Mouse (Mus musculus) midbrain, embryonic 16.5 days (tissue): ENCODE measurements around the gene Akt2. TPM values are rescaled to one million over a fixed set of nuclear protein-coding genes. Genes with fewer than 3 reads are reported as not detected.

Experiments used
- ATAC-seq: fragments of 200-750 bp; cut with Nextera tagmentation; 2 replicates; pipeline ENCODE4 v1.8.0; 2017; ENCODE audit warnings: moderate TSS enrichment
- H3K27ac ChIP-seq: fragments of 300-500 bp; sonication (generic); 2 replicates; pipeline ENCODE4 v1.5.1; 2014; ENCODE audit warnings: mild to moderate bottlenecking, low read length, mixed read lengths
- H3K27me3 ChIP-seq: fragments of 300-500 bp; sonication (generic); 2 replicates; pipeline ENCODE4 v1.6.1; 2014; ENCODE audit warnings: low read depth, low read length, mixed read lengths; ENCODE audit not compliant: control insufficient read depth, insufficient read depth
- H3K36me3 ChIP-seq: fragments of 300-500 bp; sonication (generic); 2 replicates; pipeline ENCODE4 v1.6.1; 2014; ENCODE audit warnings: mild to moderate bottlenecking, low read length, moderate library complexity, mixed read lengths; ENCODE audit not compliant: control insufficient read depth, insufficient read depth
- H3K4me1 ChIP-seq: fragments of 300-500 bp; sonication (generic); 2 replicates; pipeline ENCODE4 v1.6.1; 2014; ENCODE audit warnings: mild to moderate bottlenecking, low read length, mixed read lengths; ENCODE audit not compliant: control insufficient read depth, insufficient read depth
- H3K4me2 ChIP-seq: fragments of 300-500 bp; sonication (generic); 2 replicates; pipeline ENCODE4 v1.6.1; 2014; ENCODE audit warnings: mild to moderate bottlenecking, low read length, mixed read lengths
- H3K4me3 ChIP-seq: fragments of 300-500 bp; sonication (generic); 2 replicates; pipeline ENCODE4 v1.5.1; 2014; ENCODE audit warnings: low read depth, mild to moderate bottlenecking, low read length, moderate library complexity, mixed read lengths
- H3K9ac ChIP-seq: fragments of 300-500 bp; sonication (generic); 2 replicates; pipeline ENCODE4 v1.6.1; 2014; ENCODE audit warnings: low read depth, low read length, mixed read lengths
- H3K9me3 ChIP-seq: fragments of 300-500 bp; sonication (generic); replicated peaks from 2 replicates; pipeline ENCODE4 v1.6.1; 2014; ENCODE audit warnings: mild to moderate bottlenecking, low read length, mixed read lengths; ENCODE audit not compliant: control insufficient read depth, poor library complexity, severe bottlenecking
- WGBS: fragments of 180-500 bp; shearing (Covaris S2); extraction: QIAGEN DNeasy Blood & Tissue Kit; methylation state at CpG from one replicate; pipeline ENCODE4 v1.1.7; 2014; 5-methylcytosine and 5-hydroxymethylcytosine counted together
- polyA plus RNA-seq: library from polyadenylated mRNA; unstranded; fragments of >200 nt; fragmentation: Nextera tagmentation; extraction: Ambion mirVana; gene quantifications from 2 replicates; pipeline ENCODE4 v1.2.1, GENCODE M21; 2015

Gene Akt2
- polyA plus RNA-seq, 1 experiment from 2014 or later, result 49.9 TPM

DNA sequence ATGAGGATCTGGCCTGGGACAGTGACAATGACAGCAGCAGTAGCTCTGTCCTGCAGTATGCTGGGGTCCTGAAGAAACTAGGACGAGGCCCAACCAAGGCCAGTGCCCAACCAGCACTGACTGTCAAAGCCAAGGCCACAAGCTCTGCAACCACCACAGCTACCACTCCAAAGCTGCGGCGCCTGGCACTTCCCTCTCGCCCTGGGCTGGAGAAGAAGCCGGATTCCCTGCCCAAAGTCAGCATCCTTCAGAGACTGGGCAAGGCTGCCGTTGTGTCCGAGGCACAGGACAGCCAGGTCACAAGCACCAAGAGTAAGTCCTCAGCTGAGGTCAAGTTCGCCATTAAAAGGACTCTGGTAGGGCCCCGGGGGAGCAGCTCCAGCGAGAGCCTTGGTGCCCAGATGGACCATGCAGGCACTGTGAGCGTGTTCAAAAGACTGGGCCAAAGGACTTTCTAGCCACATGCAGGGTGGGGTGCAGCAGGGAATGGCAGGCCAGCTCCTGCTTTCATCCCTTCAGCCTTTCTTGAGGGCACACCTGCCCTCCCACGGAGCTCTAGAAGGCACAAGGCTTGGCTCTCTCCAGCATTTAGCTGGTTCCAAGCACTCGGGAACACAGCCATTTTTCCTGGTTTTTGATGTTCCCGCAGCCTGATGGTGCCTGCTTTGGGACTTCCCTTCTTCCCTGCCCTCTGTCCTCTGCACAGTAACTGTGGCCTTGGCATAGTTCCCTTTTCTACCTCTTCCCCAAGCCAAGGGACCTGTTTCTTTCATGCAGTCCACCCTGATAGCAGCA lies 10.8 kb upstream of the Akt2 start:
- H3K4me1 ChIP-seq, result no peaks in the 10 kb centered on the region
- ATAC-seq, result no peak
- no peak overlapping the region for H3K9ac ChIP-seq
- 91% methylated on average over 14 of the region's 14 CpGs for WGBS
- H3K9me3 ChIP-seq, result no peaks in the 10 kb centered on the region
- H3K4me2 ChIP-seq, result no peak overlapping the region
- no peak overlapping the region for H3K4me3 ChIP-seq
- no peak overlapping the region for H3K27ac ChIP-seq
- H3K36me3 ChIP-seq, result peaks cover 36% of the 10 kb centered on the region
- H3K27me3 ChIP-seq, result no peaks in the 10 kb centered on the region

DNA sequence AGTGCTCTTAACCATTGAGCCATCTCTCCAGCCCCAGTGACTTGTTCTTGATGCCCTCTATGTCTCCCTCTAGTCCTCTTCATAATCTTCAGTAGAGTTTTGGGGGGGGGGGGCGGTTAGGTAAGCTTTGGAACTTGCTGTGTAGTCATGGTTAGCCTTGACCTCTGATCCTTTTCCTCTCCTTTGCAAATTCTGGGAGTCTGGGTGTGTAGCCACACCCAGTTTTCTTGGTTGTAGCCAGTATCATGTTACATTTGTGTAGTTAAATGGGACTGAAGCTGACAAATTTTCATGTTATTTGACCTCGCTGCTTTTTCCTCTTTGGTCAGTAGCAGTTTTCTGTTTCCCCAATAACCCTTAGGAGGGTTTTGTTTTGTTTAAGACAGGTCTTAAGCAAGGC lies 4.5 kb upstream of the Akt2 start:
- H3K9ac ChIP-seq, result no peak overlapping the region

DNA sequence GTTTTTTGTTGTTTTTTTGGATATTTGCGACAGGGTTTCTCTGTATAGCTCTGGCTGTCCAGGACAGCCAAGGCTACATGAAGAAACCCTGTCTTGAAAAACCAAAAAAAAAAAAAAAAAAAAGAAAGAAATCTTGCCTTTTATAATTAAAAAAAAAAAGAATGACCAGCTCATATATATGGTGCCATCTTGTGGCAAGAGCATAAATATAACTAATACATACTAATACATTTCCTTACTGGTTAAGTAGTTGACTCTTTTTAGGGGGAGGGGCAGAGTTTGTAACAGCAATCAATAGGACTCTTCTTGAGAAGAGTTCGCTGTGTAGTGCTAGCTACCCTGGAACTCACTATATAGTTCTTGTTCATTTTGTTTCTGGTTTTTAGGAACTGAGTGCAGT lies 3.6 kb upstream of the Akt2 start:
- no peak overlapping the region for H3K4me2 ChIP-seq
- 86% methylated on average over 2 of the region's 2 CpGs for WGBS
- peaks cover 4% of the 10 kb centered on the region for H3K4me1 ChIP-seq
- H3K9ac ChIP-seq, result no peak overlapping the region
- H3K9me3 ChIP-seq, result no peaks in the 10 kb centered on the region
- ATAC-seq, result no peak
- no peak overlapping the region for H3K27ac ChIP-seq
- H3K4me3 ChIP-seq, result no peak overlapping the region
- H3K27me3 ChIP-seq, result no peaks in the 10 kb centered on the region
- H3K36me3 ChIP-seq, result 0 out of 2 replicates have a peak, but pooled peaks cover 2% of the 10 kb centered on the region

More for the DNA sequence above, 4.5 kb upstream of the Akt2 start:
- Histone ChIP-seq H3K27ac (no peak overlapping the region), H3K36me3 (peaks cover 5% of the 10 kb centered on the region; the same call in 1 of the 2 replicates), H3K4me2 (no peak overlapping the region), H3K27me3 (no peaks in the 10 kb centered on the region), H3K4me3 (no peak overlapping the region), H3K4me1 (no peaks in the 10 kb centered on the region), H3K9me3 (no peaks in the 10 kb centered on the region)
- ATAC-seq, result no peak
- WGBS, result 80% methylated on average over 2 of the region's 2 CpGs

DNA sequence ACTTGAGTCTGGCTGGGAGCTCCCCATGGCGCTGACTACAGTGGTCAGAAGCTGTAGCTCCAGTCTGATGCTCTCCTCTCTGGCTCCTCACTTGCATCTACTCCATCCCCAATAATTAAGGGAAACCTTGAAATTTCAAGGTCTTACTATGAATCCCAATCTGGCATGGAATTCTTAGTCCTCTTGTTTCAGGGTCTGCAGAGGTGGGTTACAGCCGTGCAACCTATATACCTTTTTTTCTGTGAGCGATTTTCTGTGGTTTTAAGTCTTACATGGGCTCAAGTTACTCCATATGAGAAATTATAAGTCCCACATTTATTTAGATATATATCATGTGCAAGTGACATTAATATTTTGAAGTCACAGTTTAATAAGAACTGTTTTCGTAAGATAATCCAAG lies 1.3 kb upstream of the Akt2 start:
- no peak for ATAC-seq
- H3K4me2 ChIP-seq, result no peak overlapping the region
- no peaks in the 10 kb centered on the region for H3K9me3 ChIP-seq
- 94% methylated on average over 4 of the region's 4 CpGs for WGBS
- no peak overlapping the region for H3K27ac ChIP-seq
- peaks cover 13% of the 10 kb centered on the region for H3K4me1 ChIP-seq
- no peak overlapping the region for H3K4me3 ChIP-seq
- H3K9ac ChIP-seq, result no peak overlapping the region
- no peaks in the 10 kb centered on the region for H3K27me3 ChIP-seq
- no peaks in the 10 kb centered on the region for H3K36me3 ChIP-seq

DNA sequence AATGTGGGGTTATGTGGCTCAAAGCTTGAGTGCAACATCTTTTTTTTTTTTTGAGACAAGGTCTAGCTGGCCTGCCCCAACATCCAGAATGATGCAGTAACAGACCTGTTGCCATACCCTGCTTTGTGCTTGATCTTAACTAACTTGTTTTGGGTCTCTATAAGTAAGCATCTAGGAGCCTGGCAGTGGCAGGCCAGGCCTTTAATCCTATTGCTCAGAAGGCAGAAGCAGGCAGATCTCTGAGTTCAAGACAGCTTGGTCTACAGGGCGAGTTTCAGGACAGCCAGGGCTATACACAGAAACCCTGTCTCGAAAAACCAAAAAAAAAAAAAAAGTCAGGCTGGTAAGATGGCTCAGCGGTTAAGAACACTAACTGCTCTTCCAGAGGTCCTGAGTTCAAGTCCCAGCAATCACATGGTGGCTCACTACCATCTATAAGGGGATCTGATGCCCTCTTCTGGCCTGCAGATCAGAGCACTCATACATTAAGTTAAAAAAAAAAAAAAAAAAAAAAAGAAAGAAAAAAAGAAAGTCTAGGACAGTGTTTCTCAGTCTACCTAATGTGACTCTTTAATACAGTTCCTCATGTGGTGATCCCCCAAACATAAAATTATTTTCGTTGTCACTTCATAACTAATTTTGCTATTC lies 662 bp upstream of the Akt2 start:
- no peaks in the 10 kb centered on the region for H3K27me3 ChIP-seq
- peak; percentile 4; the same call in 1 of the 2 replicates for ATAC-seq
- peak overlapping the region; percentile 44; the same call in 1 of the 2 replicates for H3K9ac ChIP-seq
- peak overlapping the region; percentile 85 for H3K4me2 ChIP-seq
- no peaks in the 10 kb centered on the region for H3K36me3 ChIP-seq
- peak overlapping the region; percentile 83 for H3K27ac ChIP-seq
- peaks cover 13% of the 10 kb centered on the region for H3K4me1 ChIP-seq
- no peaks in the 10 kb centered on the region for H3K9me3 ChIP-seq
- WGBS, result 63% methylated on average over 4 of the region's 4 CpGs
- peak overlapping the region; percentile 73 for H3K4me3 ChIP-seq

DNA sequence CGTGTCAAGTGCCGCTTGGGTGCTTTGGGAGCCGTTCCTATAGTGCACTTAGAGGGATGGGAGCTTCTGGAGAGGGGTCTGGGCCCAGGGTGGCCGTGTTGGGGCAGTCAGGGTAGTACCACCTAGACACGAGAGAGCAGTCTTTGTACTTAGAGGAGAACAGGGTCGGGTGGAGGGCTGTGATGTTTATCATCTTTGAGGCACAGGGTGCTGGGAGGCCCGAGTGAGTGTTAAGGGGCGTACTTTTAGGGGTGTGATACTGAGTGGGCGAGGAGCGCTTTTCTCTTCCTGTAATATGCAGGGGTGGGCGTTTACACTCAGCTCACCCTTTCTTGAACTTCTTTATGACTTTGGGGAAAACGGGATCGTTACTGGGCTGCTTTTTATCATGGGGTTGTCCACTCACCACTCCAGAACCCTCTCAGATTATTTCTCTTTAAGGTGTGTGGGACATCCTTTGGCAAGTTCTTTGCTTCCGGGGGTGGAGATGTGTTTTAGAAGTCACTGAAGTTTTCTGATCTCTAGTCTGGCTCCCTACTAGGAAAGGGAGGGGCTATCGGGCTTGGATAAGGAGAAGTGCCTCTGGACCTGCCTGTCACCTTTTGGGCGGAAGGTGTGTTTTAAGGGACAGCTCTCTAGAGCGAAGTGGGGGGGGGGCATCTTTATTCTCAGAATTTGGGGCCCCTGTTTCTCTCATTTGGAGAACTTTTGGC lies 1.0 kb downstream of the Akt2 start:
- H3K4me2 ChIP-seq, result peak overlapping the region; percentile 85
- peak overlapping the region; percentile 73 for H3K4me3 ChIP-seq
- no peaks in the 10 kb centered on the region for H3K27me3 ChIP-seq
- H3K9me3 ChIP-seq, result no peaks in the 10 kb centered on the region
- peak overlapping the region; percentile 82 for H3K9ac ChIP-seq
- WGBS, result 4% methylated on average over 17 of the region's 17 CpGs
- peaks cover 18% of the 10 kb centered on the region for H3K4me1 ChIP-seq
- ATAC-seq, result peak; percentile 78
- H3K36me3 ChIP-seq, result no peaks in the 10 kb centered on the region
- peak overlapping the region; percentile 98 for H3K27ac ChIP-seq

DNA sequence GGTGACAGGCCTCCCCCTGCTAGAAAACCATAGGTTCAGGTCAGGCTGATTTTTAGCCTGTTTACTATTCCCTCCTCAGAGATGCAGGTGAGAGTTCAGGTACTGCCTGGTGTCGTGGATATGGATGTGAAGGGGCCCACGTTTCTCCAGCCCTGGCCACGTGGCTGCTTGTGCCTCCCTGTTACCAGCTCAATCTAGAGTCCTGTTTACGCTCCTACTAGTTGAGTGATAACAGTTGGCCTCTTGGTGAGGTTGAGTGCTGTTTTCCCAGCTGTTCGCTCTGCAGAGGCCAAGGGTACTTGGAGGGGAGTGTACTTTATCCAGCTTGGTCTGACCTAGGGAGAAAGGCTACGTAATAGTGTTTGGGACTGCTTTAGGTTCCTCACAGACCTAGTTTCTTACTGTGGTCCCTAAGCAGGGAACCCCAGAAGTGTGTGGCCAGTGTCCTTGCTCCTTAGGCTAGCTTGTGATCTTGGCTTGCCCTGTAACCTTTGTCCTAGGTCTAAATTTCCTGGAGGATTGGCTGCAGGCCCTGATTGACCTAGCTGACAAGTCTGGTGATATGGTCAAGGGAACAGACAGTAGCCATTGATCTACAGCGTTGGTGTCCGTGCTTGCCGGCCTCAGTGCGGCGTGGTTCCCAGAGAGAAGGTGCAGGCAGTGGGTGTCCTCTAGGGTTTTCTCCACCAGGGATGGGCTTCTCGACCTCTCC lies 1.7 kb downstream of the Akt2 start:
- Histone ChIP-seq H3K4me3 (peak overlapping the region; percentile 73), H3K27me3 (no peaks in the 10 kb centered on the region), H3K27ac (no peak overlapping the region), H3K4me2 (peak overlapping the region; percentile 85), H3K9ac (peak overlapping the region; percentile 82), H3K36me3 (no peaks in the 10 kb centered on the region), H3K9me3 (no peaks in the 10 kb centered on the region), H3K4me1 (peaks cover 18% of the 10 kb centered on the region)
- ATAC-seq, result no peak
- 75% methylated on average over 12 of the region's 12 CpGs for WGBS

DNA sequence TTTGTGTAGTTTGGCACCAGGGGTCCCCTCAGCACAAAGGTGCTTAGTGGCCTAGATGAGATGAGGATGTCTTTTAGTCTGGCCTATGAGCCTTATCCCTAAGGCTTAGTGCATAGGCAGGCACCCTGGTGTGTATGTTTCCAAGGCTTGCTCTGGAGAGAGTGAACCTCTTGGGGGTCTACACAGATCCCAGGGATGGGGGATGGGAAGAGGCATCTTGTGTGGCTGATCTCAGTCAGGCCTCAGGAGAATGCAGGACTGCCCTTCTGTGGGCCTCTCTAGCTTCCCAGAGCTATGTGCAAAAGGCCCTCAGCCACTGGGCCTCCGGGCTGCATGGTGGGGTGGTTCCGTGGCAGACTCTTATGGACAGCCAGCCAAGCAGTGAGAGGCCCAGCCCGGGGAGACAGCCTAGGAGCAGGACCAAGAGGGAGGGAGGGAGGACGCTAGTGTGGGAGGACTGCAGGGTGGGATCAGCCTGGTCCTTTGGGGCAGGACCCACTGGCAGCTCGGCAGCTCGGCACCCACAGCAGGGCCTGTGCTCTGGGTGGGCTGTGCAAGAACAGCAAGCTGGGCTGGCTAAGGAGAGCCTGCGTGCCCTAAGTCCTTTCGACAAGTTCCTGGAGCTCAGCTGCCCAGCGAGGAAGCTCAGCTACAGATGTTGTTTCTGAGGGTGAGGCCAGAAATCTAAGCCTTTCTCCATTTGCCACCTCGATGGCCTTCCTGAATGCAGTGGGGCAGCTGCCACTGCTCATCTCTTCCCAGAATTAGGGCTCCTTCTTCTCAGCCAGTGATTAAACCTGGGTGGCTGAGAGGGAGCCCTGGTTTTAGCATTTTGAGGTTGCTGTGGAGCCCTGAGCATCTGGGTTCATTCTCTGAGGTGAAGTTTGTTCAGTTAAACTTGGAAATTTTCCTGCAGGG lies 5.5 kb downstream of the Akt2 start:
- Histone ChIP-seq H3K9ac (peak overlapping the region; percentile 27; the same call in 1 of the 2 replicates), H3K27ac (peak overlapping the region; percentile 42), H3K9me3 (no peaks in the 10 kb centered on the region), H3K36me3 (no peaks in the 10 kb centered on the region), H3K4me2 (no peak overlapping the region), H3K4me3 (no peak overlapping the region), H3K4me1 (peaks cover 18% of the 10 kb centered on the region), H3K27me3 (no peaks in the 10 kb centered on the region)
- 51% methylated on average over 10 of the region's 10 CpGs for whole genome bisulfite sequencing
- no peak for ATAC-seq
